Mouse (Mus musculus): ENCODE data around the gene Ssh3.

GRCm38 (mm10) chr19:4301735-4302651, 33.0 kb upstream of the Ssh3 start:
- no peak for TF ChIP-seq CTCF (IDR thresholded peaks at IDR 0.05; ENCODE audit: extremely low read depth, insufficient read depth, low read length)
- 0 out of 2 replicates have a peak, but pooled peaks have one; percentile 12 for TF ChIP-seq POLR2A (IDR thresholded peaks at IDR 0.05; ENCODE audit: extremely low read depth, insufficient read depth, low read length)

Data from cortical plate, adult 2 months (tissue).